Mouse (Mus musculus): Measurements from ENCODE around the gene Zfp979.
"Not testable (repeated sequence)": the region's sequence is repeated elsewhere in the genome, so short reads cannot be mapped to it uniquely, and the experiment has no call there.

- TF ChIP-seq CTCF (IDR thresholded peaks at IDR 0.05; ENCODE audit: low read depth); EP300 (optimal IDR thresholded peaks at IDR 0.05): not testable (repeated sequence)
Measured at GRCm38 (mm10) chr4:147647407-147647806, 5.1 kb upstream of the Zfp979 start.
